Mouse (Mus musculus) T-helper 17 cell (primary cell): Measurements from ENCODE around the gene Ebf3.

ENCODE experiments used
- in situ Hi-C, 2 experiments: fragments of 300-600 bp; cut with MboI, MseI; formaldehyde crosslinking; loops; 1 replicate in 1 of 2; 2 replicates in 1 of 2; pipeline ENCODE4 v1.15.1; 2025; ENCODE audit warnings: high pct_unique_total_duplicates in 2 of 2

Gene Ebf3

DNA sequence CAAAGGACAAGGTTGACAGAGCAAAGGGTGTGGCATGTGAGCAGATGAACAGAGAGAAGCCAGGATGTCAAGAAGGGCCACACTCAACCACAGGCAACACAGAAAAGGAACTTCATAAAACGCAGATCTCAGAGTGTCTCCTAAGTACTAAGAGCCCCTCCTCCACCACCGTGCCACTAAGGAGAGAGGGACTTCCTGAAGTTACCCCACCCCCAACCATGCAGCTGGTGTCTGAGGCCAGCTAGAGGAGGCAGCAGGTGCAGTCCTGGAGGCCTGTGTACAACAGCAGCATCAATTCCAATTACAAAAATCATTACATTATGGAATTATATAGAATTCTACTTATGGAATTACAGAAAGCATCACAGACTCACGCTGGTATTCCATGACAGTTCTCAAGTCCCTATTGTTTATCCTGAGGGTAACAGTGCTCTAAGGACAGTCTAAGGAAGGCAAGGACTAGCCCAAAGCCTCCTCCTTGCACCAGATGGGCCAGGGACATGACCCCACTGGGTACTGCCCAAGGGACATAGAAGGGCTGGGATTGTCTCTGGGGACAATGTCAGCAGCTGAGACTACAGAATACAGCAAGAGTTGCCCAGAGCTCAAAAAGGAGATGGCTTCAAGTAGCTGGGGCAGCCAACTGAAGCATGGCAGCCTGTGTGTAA, 24.8 kb downstream of the Ebf3 start:
- in situ Hi-C loops, result no loop called here

DNA sequence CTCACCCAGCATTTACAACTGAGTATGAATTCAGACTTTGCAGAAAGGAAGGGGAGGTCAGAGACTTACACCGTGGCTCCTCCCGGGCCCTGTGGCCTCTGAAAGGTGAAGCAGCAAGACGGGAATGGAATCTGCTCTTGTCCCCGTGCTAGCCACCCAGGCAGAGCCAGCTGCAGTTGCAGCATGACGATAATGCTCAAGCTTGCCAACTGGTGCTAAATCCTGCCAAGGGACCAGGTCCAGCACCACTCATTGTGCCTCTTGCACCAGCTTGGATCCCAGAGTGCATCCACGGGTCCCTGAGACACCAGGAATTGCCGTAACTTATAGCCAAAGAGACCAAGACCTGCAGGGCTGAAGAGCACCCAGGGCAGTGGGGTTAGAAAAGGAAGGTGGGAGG, 36.1 kb downstream of the Ebf3 start:
- in situ Hi-C loops, result no loop called here

DNA sequence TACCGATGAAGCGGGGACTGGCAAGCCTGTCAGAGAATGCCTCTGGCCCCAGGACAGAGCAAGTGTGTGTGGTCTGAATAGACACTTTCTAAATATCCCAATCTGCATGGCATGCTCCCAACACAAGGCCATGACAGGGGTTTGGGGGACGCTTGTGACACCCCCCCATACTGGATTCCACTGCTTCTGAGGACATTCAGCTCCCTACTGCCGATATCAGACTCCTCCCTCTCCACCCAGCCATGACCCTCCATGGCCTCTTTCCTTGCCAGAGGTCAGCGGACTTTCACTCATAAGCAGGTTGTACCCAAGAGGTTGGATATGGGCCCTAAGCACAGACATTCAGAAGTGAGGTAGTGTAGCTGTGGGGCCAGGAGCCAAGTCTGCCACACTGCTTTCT, 36.5 kb downstream of the Ebf3 start:
- in situ Hi-C loops, result no loop called here

DNA sequence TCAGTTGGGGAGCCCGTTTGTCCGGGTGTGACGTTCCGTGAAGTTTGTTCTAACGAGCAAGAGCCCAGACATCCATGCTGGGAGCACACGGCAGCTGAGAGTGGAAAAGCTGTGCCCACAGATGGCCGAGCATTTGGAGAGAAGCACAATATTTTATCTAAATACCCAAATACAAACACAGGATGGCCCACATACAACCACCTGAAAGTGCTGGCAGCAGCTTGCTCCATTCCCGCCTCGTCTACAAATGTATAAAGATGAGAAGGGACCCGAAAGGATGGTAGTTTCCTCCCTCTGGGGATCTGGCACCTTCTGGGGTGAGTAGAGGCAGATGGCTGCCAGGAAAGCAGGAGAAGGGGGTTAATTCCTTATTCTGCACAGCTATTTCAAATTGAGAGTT, 42.0 kb downstream of the Ebf3 start:
- in situ Hi-C loops, result no loop called here

DNA sequence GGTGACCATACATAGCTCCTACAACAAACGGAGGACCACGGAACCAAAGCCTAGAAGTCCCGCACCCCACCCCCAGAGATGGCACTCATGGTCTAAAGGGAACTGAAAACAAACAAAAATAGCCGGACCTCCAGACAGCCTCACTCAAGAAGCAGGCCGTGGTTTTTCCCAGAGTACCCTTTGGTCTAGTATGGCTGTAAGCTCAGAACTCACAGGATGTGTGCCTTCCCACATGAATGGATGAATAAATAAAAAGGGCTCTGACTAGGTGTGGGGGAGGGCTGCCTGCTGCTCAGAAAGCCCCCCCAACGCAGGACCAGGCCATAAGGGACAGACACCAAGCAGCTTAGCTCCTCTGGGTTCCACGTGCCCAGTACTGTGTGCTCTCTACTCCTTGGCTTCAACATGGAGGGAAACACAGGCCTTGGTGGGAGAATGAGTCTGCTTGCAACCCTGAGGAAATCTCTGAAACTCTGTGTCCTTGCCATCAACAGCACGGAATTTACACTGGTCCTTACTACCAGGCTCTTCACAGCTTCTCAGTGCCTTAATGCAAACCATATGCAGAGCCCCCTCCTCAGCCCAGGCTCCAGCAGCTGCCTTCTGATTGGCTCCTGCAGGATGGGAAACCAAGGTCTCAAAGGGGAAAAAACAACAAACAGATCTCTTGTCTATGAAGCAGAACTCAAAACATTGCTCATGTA, 45.6 kb downstream of the Ebf3 start:
- in situ Hi-C loops, result no loop called here

GRCm38 (mm10) chr7:137267441-137267840, 46.8 kb downstream of the Ebf3 start:
- in situ Hi-C loops, result no loop called here

DNA sequence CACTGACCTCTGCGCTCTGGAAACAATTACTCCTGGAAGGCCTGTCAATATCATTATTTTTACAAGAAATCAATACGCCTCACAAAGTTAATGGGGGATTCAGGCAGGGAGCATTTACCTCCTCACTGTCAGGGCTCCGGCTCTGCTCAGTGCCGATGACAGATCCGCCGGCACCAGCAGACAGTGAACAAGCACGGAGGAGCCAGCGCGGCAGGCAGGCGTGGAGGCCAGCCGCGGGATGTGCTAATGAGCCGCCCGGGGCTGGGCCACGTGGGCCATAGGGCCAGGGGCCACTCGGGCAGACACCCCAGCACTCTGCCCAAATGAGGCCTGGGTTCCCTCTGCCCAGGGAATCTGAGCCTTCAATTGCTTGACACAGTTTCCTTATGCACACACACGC, 47.7 kb downstream of the Ebf3 start:
- in situ Hi-C loops, result no loop called here

DNA sequence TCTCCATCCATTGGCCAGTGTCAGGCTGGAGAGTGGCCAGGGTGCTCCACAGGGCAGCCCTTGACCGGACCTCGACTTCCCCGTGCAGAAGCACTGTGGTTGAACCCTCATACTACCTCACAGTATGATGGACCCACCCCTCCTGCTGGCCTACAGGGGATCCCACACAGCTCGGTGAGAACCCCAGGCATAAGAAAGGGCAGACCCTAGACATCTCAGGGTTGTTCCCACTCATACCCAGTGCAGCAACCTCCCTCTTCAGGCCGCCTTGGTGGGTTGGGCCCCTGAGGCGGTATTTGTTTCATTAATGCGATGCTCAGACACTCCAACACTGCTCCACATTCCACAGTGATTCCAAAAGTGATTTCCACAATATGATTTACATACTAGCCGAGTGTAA, 51.9 kb downstream of the Ebf3 start:
- in situ Hi-C loops, result no loop called here

DNA sequence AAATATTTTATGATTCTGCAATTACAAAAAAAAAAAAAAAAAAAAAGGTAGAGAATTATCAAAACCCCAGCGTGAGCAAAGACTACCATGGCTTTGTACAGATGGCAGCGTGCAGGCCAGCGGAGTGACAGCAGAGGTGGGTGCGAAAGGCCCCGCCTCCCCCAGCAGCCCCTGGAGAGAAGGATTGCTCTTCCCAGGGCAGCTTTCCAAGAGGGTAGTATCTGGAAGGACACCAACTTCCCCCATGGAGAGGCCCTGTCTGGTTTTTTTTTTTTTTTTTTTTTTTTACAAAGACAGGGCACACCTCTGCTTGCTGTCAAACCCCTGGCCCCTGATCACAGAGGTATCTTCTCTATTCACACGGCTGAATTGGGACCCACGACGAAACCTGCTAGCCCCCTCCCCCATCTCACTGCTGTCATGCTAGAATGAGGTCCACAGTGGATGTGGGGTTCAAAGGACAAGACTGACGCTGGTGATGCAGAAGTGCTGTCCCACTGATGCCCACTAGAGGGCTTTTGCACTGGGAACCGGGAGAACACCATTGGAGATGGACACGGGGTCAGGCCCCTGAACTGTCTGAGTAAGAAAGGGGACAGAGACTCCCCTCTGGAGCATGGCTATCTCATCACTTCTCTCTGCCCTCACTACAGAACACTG, 67.9 kb downstream of the Ebf3 start:
- in situ Hi-C loops, result no loop called here

- in situ Hi-C loops, result no loop called here
Measured at GRCm38 (mm10) chr7:137244839-137245238, 69.4 kb downstream of the Ebf3 start.

- in situ Hi-C loops, result no loop called here
Measured at GRCm38 (mm10) chr7:137240481-137240880, 73.8 kb downstream of the Ebf3 start.

DNA sequence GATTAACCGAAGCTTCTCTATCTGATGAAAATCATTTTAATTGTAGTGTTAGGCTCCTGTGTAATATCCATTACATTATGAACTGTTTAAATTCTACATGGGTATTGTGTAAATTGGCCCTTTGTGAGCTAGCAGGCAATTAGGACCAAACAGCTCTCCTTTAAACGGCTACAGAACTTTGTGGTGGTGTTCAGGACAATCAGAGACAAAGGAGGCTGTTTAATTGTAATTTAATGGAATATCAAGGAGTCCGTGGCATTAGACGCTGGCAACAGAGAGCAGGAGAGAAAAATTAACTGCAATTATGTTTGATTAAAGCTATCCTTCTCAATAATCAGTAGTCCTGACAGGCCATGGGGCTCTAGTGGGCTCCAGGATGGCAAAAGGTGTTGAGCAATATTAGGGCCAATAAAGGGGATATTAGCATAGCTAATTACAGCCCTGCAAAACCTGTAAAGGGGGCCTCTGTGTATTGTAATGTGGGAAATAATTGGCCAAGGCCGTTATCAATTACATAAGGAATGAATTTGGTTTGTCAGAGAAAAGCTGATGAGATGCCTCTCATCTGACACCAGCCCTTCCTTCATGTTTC, 74.6 kb downstream of the Ebf3 start:
- in situ Hi-C loops, result no loop called here

DNA sequence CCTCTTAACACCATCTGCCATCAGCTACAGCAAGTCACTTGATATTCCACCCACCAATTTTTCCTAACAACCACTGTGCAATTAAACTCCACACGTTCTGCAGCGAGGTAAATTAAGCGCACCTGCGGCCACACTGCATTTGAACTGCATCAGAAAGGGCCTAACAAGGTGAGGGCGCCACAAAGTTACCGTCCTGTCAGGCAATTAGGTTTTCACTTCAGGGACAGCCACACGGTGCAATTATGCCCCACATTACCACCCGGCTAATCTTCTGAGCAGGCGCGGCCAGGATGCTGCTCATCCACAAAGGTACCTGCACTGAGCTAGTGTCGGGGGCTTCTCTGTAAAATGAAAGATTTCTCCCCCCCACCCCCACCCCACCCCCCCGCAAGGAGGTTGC, 76.8 kb downstream of the Ebf3 start:
- in situ Hi-C loops, result no loop called here

DNA sequence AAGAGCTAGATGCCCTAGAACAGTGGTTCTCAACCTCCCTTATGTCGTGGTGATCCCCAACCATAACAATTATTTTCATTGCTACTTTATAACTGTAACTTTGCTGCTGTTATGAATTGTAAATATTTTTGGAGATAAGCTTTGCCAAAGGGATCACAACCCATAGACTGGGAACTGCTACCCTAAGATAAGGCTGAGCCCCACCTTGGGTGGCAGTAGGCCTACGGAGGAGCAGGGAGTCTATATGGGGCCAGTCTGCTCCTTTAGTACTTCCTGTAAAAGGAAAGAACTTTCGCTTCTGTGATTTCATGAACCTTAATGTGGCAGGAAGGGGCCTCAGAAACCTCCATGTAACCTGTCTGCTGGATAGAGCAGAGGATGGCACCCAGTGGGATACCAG, 90.4 kb downstream of the Ebf3 start:
- in situ Hi-C loops, result no loop called here

GRCm38 (mm10) chr7:137222831-137223505, 91.3 kb downstream of the Ebf3 start:
- in situ Hi-C loops, result no loop called here

DNA sequence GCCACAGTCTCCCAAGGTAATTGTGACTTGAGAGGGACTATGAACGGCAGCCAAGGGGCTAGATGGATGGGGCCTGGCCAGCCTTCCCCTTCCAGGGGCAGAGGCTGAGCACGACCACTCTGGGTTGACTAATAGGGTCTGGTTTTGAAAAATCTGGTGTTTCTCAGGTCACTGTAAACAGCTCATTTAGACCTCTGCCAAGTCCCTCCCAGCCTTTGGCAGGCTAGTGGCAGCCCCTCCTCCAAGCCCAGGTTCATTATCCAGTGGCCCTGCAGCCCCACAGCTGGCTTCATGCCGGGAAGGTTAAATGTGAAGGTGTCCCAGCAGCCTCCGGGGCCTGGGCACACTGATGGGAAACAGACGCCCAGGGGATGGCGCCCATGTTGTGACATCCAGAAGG, 92.6 kb downstream of the Ebf3 start:
- in situ Hi-C loops, result no loop called here

DNA sequence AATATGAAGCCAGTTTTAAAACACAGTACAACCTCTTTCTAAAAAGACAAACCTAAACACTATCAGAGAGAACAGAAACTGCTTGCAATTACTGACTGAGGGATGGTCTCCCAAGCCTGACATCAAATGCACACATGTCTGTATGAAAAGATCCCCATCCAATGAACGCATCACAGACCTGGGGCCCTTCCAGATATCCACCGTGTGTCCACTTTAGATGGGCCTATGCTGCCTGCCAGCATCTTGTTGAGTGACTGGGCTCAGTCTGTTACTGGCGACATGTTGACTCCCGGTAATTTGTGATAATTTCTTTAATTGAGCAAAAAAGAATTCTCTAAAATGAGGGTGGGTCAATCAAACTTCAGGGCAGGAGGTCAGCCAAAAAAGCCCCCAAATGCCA, 93.8 kb downstream of the Ebf3 start:
- in situ Hi-C loops, result no loop called here

GRCm38 (mm10) chr7:137218706-137219105, 95.5 kb downstream of the Ebf3 start:
- in situ Hi-C loops, result no loop called here

DNA sequence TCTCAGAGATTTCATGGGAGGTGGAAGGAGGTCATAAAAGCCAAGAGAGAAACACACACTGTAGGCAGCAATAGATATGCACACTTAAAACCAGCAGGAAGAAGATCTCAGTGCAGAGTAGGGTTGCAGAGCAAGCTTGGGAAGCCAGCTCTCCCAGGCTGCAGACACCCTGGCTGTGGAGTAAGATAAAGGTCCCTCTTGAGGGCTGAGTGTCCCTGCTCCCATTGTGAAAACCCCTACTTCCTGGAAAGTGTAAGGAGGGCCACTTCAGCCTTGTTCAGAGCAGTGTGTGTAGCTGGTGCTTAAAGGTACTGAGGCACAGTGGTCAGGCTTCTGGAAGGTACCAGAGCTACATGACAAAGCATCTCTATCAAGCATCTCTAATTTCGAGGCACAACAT, 100.8 kb downstream of the Ebf3 start:
- in situ Hi-C loops, result no loop called here

- in situ Hi-C loops, result no loop called here
Measured at GRCm38 (mm10) chr7:137211332-137211731, 102.9 kb downstream of the Ebf3 start.

DNA sequence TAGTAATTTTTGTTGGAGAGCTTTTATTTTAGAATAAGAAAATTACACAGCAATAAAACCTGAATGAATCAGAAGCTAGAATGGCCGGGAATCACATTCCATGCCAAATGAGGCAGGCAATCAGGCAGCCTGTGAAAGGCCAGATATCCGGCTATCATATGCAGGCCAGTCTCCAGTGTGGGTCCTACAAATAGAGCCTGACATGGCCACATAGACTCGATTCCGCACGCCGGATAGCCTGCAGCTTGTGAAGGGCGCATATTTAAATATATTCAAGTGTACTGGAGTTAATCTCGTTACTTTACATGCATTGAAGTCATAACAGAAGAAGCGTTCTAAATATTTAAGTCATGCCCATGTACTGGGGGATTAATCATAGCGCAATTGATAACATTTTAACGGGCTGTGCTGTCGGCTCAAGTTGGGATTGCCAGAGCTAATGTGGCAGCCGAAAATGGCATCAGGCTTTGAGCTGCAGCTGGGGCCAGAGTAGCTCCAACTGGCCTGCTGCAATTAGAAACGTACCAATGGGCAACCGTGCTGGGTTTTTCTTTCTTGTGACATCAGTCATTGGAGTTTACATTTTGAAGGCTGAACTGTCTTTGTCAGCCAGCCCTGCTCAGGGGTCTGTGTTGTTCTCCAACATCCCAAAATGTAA, 104.4 kb downstream of the Ebf3 start:
- in situ Hi-C loops, result no loop called here

DNA sequence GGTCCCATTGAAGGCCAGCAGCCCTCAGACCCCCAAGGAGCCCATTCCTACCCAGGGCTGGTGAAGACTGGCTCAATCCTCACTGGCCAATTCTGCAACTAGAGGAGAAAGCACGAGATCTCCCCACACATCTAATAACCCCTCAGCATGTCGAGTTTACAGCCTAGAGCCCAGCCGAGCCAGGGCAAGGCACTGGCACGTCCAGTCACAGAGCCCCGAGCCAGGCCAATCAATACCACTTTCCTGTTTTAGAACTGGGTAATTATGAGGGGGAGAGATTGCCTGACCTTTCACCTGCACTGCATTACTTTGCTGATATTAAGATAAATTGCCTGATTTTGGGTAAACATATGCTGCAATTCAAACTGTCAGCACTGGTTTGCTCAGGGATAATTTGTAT, 105.7 kb downstream of the Ebf3 start:
- in situ Hi-C loops, result no loop called here
